Mouse (Mus musculus) spleen, embryonic (tissue): ENCODE measurements around the gene Map10.

ENCODE experiments used
- CTCF ChIA-PET: fragments of 350-600 bp; sonication (Branson Sonifier 250); formaldehyde crosslinking; loops from one replicate; lab custom pipeline; 2022; lab: Charles Lee

Gene Map10

DNA sequence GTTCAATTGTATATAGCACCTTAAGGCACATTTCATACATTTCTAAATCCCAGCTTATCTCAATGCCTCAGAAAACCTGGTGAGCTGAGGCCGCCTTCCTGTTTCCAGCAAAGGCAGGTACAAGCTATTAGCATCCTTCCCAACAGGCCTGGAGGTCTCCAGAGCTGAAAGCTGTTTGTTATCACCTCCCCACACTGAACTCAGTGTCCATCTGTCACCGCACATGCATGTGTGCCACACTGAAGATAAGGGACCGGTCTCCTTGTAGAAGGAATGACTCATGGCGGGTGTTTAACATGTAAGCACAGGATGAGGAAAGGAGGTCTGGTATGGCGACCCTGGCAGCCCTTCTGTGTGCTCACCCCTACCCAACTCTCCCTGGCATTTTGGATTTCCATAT is 41.9 kb downstream of the Map10 start:
- CTCF ChIA-PET, result no interaction called here

DNA sequence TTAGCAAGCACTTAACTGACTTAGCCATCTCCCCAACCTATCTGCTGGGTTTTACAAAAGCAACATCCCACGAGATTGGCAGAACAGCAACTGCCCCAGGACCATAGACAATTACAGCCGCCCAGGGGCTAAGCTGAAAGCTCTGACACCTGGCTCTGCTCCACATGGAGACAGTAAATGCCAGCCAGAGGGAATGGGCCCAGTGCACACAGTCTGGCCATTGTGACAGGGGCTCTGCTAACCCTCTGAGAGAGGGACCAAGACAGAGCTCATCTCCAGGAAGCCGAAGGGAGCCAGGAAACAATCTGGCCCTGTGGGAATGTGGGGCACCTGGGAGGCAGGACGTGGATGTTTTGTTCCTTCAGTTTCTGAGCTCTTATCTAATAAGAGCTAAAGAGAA is 46.6 kb downstream of the Map10 start:
- CTCF ChIA-PET, result no interaction called here

DNA sequence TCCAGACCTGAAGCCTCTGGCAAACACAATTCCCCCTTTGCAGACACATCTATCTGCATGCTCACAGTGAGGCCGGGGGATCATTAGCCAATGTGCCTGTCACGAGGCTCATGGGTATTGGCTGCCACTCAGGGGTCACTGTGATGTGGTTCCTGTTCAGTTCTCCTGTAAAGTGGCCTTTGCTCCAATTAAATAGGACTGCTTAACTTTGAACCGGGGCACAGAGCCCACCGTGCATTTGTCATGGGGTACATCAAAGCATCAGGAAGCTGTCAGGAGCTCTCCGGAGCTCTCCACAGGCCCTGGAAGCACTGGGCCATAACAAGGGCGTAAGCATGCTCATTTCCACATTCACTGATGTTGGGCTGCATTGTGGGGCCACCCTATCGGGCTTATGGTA is 47.0 kb downstream of the Map10 start:
- CTCF ChIA-PET, result no interaction called here

DNA sequence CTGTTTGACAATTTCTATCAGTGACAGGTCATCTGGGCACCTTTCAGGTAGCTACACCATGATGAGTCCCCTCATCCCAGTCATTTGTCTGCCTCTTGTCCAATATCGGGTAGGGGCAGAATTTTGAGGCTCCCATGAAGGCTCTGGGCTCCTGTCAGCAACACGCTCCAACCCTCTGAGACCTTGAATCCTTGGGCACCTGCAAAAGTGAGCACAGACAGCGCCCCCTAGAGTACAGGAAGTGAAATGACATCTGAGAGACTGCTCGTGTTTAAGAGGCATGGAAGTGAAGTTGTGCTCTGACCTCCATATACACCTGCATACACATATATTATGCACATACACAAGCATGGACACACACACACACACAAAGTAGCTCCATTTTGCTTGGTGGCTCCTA is 49.3 kb downstream of the Map10 start:
- CTCF ChIA-PET, result interaction anchor here (0.8 kb wide), 1 partner anchor 22 kb away, joined by 3 read pairs; no protein-coding TSS in a partner anchor

DNA sequence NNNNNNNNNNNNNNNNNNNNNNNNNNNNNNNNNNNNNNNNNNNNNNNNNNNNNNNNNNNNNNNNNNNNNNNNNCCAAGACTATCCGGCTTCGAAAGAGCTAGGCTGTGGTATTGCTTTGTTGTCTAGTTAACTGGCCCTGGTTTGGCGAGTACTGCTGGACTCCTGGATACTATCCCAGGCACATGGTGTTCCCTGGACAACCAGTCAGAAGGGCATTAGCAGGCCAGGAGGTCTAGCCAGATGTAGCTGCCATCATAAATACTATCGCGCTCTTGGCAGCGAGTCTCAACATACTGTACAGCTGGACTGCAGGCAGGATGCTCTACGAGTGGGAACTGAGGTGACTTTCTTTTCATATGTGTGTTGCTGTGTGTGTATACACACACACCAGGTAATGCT is 53.1 kb downstream of the Map10 start:
- CTCF ChIA-PET, result no interaction called here
